Mouse (Mus musculus) spleen, adult 18-20 months (tissue): Measurements from ENCODE around the gene Kars.
A peak's percentile ranks its signal among the peaks of the same experiment; 100 is the strongest.

Experiments used
- DNase-seq, 2 experiments: peaks; one replicate each; pipeline ENCODE4 v3.0.0; 2022; ENCODE audit warnings: mixed read lengths in 2 of 2

The Kars gene

DNA sequence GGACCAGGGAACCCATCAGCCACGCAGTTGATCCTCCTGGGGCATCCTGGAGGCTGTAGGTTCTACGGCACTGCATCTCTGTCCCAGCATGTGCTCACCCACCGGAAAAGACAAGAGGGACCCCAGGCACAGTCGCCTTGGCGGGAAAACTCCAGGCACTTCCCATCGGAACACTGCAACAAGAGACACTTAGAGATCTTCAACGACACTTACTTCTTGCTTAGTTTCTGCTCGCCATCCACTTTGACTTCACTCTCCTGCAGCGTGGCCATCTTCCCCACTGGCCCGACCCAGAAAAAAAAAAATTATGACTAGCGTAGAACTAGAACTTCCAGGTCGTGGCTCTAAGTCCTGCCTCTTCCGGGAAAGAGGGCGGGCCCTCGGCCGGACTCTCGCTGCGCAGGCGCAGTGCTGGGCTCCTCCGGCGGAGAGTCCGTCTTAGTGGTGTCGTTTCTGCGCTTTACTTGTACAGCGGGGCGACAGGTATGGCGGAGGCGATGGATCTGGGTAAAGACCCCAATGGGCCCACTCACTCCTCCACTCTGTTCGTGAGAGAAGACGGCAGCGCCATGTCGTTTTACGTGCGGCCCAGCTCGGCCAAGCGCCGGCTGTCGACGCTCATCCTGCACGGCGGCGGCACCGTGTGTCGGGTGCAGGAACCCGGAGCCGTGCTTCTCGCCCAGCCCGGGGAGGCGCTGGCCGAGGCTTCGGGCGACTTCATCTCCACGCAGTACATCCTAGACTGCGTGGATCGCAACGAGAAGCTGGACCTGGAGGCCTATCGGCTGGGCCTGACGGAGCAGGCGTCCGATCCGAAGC, at the start of gene Kars, which contains the start of gene Terf2ip:
Kars (minus strand) TSS at position 327 of the 819 bp plus-strand sequence.
Terf2ip (plus strand) TSS at position 402 of the 819 bp plus-strand sequence.
- DNase-seq: peak; percentile 87 to 90

DNA sequence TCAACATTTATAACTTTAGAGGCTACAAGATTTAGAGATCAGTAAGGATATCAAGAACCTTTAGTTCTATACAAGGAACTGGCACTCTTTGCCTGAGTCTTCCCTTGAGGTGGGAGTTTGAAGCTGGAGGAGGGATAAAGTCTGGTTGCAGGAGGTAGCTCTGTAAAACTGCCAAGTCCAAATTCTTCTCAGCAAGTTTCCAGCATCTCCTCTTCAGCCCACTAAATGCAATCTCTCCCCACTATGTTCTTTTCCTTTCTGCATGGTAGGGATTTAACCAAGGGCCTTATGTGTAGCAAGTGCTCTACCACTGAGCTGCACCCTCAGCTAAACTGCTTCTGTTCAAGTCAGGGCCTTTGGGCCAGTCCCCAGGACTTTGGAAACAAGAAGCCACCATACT, 43.3 kb upstream of the Kars start:
- no peak for DNase-seq

DNA sequence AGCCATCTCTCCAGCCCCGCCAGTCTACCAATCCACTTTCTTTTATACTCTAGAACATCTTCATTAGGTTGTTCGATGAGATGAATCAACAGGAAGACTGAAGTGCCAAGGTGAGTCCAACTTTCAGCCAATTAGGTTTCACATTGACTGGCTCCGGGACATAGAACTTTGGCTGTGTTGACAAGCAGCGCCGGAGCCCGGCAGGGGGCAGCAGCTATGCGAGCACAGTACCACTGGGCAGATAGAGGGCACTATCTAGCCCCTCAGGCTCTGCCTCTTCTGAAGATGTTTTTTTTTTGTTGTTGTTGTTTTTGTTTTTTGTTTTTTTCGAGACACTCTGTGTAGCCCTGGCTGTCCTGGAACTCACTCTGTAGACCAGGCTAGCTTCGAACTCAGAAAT, 40.4 kb upstream of the Kars start:
- no peak for DNase-seq

DNA sequence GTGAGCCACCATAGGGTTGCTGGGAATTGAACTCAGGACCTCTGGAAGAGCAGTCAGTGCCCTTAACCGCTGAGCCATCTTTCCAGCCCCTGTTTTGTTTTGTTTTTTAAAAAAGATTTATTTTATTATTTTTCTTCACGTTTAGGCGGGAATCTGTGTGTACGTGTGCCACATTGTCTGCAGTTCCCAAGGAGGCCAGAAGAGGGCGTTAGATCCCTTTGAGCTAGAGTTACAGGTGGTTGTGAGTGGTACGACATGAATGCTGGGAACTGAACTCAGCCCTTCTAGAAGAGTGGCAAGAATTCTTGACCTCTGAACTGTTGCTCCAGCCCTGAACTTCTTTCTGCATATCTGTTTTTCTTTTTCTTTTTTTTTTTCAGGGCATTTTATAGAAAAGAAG, 38.9 kb upstream of the Kars start:
- no peak for DNase-seq

DNA sequence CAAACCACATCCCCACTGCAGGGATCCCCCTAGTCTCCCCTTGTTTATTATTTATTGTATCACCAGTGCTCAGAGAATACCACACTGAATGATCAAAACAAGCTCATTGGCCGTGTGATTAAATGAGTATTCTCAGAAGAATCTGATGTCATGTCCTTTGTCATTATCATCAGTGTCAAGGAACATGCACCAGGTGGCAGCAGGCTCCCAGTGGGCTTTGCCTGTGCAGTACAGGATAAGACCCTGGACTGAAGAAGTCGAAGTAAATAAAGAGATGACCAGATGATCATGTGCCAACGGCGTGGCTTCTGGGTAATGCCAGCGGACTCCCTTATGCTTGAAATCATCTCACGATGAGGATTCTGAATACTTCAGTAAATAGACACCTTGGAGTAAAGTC, 37.2 kb upstream of the Kars start:
- DNase-seq: no peak

DNA sequence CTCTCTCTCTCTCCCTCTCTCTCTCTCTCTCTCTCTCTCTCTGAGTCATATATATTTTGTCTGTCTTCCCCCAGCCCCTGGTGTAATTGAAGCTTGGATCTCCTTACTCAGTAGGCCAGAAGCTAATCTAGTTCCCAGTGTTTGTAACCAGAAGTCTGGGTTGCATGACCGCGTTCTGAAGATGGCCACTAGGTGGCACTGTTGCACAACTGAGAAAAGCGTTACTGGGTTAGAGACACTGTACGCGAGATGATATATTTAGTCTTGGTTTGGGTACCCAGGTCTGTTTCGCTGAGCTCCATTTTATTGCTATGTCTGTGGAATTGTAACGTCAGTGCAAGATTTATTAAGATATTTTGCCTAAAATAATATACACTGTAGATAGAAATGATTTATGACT, 34.8 kb upstream of the Kars start:
- peak; percentile 30 to 68 for DNase-seq

DNA sequence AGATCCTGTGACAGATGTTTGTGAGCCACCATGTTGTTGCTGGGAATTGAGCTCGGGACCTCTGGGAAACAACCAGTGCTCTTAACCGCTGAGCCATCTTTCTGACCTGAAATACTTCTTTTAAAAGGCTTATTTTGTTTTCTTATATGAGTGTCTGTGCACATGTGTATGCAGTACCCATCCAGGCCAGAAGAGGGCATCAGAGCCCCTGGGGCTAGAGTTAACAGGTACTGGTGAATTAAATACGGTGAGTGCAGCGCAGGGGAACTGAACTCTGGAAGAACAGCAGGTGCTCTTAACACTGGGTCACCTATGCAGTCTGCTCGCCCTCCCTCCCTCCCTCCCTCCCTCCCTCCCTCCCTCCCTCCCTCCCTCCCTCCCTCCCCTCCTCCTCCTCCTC, 34.1 kb upstream of the Kars start:
- DNase-seq: no peak

DNA sequence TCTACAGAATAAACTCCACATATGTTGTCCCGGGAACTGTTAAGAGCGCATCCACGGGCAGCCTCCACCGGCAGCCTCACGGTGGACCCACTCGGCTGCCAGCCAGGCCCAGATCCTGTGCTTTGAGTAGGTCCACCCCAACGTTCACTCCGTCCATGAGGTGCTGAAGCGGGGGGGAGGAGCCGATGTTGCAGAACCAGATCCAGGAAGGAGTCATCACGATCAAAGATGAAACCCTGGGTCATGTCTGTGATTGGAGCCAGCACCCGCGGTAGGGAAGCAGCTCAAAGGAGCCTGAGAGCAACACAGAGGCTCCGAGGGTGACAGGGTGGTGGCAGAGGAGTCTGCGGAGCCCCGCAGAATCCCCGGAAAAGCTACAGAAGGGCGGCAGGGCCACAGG, 26.4 kb upstream of the Kars start:
- DNase-seq: no peak

DNA sequence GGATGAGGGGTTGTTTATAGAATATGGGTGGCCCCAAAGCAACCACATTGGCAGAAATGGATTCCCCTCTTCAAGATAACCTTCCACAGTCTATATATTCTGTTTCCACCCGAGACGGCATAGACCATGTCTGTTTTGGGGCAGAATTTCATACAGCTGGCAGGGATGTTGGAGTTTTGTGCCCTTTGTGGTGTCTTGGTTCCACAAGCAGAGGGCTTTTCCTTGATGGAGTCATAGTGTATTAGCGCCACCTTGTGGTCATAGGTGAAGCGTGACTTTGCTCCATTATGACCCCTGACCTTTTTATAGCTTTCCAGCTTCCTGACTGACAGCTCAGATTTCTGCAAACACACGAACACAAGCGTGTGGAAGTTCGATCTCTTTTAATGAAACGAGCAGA, 23.5 kb upstream of the Kars start:
- DNase-seq: peak in 1 of 2 experiments; percentile 28

DNA sequence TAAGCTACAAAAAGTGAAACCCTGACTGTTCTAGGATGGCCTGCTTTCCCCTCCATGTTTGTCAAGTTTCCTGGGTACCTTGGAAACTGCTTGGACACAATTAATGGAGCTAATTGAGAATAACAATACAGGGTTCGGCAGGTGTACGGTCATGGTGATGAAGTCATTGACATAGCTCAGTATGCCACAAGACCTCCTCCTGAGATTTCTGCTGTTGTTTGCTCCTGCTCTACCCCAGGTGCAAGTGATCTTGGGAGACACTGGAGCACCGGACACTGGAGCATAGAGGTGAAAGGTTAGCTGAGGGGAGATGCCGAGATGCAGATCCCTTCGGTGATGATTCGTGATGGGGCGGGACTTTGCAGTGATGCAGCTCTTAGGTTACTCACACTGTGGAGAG, 21.9 kb upstream of the Kars start:
- DNase-seq: no peak

DNA sequence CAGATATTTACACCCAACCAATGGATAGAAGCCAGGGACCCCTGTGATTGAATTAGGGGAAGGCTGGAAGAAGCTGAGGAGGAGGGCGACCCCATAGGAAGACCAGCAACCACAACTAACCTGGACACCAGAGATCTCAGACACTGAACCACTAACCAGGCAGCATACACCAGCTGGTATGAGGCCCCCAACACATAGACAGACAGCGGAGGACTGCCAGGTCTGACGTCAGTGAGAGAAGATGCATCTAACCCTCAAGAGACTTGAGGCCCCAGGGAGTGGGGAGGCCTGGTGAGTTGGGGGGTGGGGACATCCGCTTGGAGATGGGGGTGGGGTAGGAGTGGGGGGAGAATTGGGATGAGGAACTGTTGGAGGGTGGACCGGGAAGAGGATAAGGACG, 19.5 kb upstream of the Kars start:
- no peak for DNase-seq

DNA sequence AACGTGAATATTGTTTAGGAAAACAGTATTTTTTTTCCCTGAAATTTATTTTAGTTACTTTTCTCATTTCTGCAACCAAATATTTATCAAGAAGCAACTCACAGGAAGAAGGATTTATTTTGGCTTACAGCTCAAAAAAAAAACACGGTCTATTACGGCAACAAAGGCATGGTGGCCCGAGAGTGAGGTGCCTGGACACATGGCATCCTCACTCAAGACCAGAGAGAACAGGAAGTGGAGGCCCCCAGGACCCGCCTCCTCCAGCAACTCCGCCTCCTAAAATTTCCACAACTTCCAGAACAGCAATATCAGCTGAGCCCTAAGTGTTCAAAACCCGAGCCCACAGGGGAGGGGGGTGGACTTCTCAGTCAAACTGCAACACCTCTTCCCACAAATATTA, 18.3 kb upstream of the Kars start:
- DNase-seq: no peak

DNA sequence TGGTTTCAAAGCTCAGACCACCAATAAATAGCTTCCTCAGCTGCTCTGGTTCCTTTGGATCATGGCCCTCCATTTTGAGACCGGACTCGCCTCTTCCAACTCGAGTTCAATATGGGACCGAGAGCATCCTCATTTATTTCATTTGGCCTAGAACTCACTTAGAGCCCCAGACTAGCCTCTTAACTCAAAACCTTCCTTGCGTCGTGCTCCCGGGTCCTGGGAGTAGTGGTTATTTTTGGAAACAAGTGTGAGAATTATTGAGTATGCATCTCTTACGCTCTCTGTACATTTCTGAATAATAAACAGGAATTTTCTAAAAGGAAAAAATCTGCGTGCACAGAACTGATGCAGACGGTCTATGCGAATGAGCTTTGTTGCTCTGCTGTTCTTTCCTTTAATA, 3.8 kb upstream of the Kars start, which contains the start of gene Gm6793:
Gm6793 (minus strand) TSS at position 101 of the 400 bp plus-strand sequence.
- DNase-seq: no peak

DNA sequence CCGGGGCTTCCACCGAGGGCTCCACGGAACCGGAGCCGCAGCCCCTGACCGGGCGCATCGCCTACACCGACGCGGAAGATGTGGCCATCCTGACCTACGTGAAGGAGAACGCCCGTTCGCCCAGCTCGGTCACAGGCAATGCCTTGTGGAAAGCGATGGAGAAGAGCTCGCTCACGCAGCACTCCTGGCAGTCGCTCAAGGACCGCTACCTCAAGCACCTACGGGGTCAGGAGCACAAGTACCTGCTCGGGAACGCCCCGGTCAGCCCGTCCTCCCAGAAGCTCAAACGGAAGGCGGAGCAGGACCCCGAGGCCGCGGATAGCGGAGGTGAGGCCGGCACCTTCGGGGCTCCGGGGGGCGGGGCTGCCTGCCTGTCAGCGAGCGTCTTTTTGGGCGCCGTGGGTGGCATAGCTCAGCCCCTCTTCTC, 706 bp upstream of the Kars start:
- DNase-seq: peak; percentile 34 to 51

DNA sequence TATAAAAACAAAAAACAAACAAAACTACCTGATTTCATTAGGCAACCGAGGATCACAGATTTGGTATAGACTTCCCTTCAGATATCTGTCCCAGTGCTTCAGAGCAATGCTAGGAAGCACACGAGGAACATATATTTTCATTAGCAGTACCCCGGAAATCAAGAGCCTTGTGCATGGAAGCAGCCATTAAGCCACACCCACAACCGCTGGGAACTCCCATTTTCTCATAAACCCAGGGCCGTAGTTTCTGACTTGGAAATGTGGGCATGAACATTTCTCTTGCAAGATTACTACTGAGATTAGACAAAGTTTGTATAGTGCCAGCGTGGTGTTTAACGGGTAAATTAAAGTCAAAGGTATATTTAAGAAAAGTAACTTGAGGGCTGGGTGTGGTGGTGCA, 1.6 kb downstream of the Kars start:
- DNase-seq: no peak

DNA sequence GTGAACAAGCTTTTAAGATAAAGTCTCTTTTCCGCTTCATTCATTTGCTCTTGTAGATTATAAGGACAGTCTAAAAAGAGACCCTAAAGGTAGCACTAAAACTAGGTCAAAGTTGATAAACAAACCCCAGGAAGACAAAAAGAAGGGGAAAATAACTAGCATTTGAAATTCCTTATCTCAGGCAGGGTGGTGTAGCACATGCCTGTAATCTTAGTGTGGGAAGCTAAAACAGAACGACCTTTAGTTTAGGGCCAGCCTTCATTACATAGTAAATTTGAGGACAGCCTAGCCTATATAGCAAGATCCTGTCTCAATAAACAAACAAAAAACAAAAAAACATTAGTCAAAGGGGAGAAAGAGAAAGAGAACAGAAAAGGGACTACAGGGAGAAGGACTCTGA, 3.5 kb downstream of the Kars start:
- DNase-seq: no peak

DNA sequence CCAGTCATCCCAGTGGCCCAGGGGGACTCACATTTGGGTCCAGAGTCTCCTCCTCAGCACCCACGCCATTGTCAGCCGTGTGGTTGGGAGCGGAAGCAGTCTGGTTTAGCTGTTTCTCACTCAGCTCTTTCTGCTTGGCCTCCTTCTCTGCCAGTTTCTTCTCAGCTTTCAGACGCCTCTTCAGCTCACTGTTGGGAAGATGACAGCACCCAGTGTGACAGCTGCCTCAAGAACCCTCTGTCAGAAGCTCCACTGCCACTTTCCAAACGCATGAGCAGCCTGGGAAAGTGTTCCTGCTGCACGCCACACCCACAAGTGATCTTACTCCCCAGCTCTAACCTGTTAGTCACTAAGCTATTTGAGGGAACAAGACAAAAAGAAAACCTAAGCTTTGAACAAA, 5.5 kb downstream of the Kars start:
- no peak for DNase-seq

DNA sequence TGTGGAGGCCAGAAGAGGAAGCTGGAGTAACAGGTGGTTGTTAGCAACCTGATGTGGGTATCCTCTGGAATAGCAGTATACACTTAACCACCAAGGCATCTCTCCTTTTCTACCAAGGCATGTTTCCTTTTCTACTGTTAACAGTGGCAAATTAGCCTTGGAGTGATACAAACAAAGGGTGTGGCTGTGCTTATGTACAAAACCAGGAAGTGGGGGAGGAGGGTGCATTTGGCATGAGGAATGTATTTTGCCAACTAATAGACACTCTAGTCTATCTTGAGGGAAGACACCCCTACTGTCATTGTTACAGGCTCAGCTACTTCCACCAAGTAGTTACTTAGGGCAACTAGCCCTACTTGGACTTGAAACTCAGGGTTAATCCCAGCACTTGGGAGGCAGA, 6.4 kb downstream of the Kars start:
- DNase-seq: no peak

DNA sequence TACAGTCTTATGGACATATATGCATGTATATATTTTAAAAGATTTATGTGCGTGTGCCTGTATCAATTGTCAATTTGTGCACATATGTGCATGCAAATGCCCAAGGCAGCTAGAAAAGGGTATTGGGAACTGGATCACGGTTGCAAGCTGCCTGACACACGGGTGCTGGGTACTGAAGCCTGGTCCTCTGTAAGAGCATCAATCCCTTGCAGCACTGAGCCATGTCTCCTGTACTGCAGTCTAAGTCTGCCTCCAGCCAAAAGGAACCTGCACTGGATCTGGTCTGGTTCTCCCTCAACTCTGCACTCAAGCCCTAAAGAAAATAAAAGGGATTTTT, 18.5 kb downstream of the Kars start:
- no peak for DNase-seq

DNA sequence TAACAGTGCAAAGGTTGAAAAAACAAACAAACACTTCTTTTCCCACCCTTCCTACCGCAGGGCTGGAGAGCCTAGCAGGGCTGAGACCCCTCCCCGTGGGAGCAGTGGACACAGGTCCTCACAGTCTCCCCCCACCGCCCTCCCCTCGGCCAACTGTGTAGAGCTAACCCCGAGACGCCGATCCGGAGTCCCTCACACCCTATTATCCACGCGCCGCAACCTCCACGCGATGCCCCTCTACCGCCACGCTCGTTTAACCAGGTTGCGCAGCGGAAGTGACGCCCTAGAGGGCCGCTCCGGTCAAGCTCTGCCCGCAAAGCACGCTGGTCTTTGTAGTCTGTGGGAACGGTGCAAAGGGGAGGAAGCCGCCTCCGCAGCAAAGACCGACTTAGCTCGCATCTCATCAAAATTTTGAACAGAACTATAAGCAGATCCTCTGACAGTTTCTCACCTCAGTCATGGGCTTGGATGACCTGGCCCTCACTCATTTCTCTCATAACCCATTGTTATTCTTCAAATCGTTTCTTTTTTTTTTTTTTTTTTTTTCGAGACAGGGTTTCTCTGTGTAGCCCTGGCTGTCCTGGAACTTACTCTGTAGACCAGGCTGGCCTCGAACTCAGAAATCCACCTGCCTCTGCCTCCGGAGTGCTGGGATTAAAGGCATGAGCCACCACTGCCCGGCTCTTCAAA, 19.0 kb downstream of the Kars start, which contains the start of gene Adat1:
Adat1 (minus strand) TSS at position 290 of the 690 bp plus-strand sequence.
- DNase-seq: peak; percentile 73 to 81

DNA sequence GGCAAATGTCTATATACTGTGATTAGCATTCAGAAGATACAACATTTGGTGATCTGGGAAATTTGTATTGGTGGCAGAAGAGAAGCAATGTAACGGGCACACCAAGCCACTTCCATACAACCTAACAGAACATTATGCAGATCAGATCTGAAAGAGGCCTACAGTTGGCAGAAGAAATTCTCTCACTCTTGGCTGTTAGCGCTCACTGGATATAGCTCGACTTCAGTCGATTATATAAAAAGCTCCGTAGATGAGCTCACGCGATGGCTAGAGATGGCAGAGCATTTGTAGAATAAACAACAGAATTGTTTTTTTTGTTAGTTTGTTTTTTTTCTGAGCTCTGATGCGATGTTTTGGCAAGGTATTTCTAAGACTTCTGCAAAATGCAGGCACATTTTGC, 19.8 kb downstream of the Kars start:
- DNase-seq: no peak

DNA sequence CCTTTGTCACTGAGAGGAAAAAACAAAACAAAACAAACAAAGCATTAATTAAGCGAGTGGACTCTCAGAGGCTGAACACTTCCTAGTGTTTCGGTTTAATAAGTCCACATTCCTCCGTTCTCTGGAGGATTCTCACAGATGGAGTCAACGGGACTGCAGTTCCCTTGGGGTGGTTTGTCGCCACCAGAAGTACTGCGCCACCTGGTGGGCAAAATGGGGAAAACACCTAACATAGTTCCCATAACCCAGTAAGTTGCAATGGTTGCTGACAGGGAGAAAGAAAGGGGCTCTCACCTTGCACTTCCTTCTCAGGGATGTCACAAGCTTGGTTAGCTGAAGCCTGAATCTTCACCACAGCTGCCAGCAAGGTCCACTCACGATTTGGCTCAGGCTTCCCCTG, 21.2 kb downstream of the Kars start:
- DNase-seq: peak; percentile 35 to 79

DNA sequence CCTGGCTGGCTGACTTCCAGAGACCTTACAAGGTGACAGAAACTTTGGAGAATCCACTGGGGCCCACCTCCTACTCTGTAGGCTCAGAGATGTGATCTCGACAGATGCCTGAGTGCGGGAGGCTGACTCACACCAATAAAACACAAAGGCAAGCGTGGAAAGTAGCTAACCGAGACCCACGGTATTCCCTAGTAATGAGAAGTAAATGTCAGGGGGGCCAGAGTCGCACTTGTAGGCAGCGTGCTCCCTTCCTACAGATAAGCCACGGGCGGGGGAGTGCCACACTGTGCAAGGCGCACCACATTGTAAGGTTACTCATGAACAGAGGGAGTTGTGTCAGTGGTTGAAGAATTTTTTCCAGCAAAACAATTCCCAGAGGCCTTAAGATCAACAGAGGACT, 26.6 kb downstream of the Kars start:
- DNase-seq: no peak

DNA sequence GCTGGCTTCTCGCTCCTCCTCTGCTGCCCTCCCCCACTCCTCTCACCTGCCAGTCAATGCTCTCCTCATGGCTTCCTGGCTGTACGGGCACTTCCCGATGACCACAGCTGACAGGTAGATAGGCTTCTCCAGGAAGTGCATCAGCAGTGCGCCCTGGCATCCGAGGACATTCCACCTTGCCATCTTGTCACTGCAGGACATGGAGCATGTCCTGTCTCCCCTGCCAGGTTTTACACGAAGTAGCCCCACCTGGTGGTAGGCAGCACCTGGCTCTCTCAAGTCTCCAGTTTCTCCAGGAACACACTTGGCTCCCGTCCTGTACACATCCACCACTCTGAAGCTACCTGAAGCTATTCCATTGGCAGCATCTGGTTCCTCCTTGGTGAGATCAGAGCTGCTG, 29.0 kb downstream of the Kars start:
- DNase-seq: peak in 1 of 2 experiments; percentile 21
